Mouse (Mus musculus): ENCODE results near the gene S100a5. TPM values are rescaled to one million over a fixed set of nuclear protein-coding genes. Genes with fewer than 3 reads are reported as not detected.

Gene S100a5
- total RNA-seq (2021), result not detected
- not detected in 2 replicates for polyA plus RNA-seq (2012; rRNA removed)
- long read RNA-seq, result 0 reads

GRCm38 (mm10) chr3:90608223-90608622, at the start of gene S100a5:
Gene S100a5 (plus strand): TSS chr3:90608523.
- H3K79me2 ChIP-seq (replicated peaks; ENCODE audit: control insufficient read depth, insufficient read depth, low read length), result no peaks in the 10 kb centered on the region
- no peaks in the 10 kb centered on the region for H3K27me3 ChIP-seq (ENCODE audit: control insufficient read depth, insufficient read depth, low read length)
- intact Hi-C loops (cut with DNase I), result no loop called here
- H3K4me3 ChIP-seq, result no peak within 1 kb of the TSS
- 62% methylated on average over 3 of the region's 3 CpGs for WGBS
- H3K36me3 ChIP-seq (ENCODE audit: control insufficient read depth, insufficient read depth, low read length), result no peaks in the 10 kb centered on the region
- no peak within 1 kb of the TSS for H3K9ac ChIP-seq (ENCODE audit: low read depth, low read length)
- no peak within 1 kb of the TSS for H3K27ac ChIP-seq
- no peak for DNase-seq
- H3K4me1 ChIP-seq (ENCODE audit: control insufficient read depth, insufficient read depth, low read length), result peaks cover 13% of the 10 kb centered on the region
- no peak for TF ChIP-seq EP300 (IDR thresholded peaks at IDR 0.05; ENCODE audit: insufficient read depth, low read depth, low read length)
- no peak for TF ChIP-seq POLR2A (IDR thresholded peaks at IDR 0.05; ENCODE audit: insufficient read depth, low read depth, low read length)
- TF ChIP-seq CTCF (IDR thresholded peaks at IDR 0.05), result no peak

- no peak within 1 kb of the TSS for H3K27ac ChIP-seq
- 83% methylated on average over 6 of the region's 6 CpGs for WGBS
- TF ChIP-seq POLR2A (IDR thresholded peaks at IDR 0.05; ENCODE audit: insufficient read depth, low read depth, low read length), result no peak
- TF ChIP-seq EP300 (IDR thresholded peaks at IDR 0.05; ENCODE audit: insufficient read depth, low read depth, low read length), result no peak
- TF ChIP-seq CTCF (IDR thresholded peaks at IDR 0.05), result no peak
- no peak for DNase-seq
- H3K4me3 ChIP-seq, result no peak within 1 kb of the TSS
- no peak within 1 kb of the TSS for H3K9ac ChIP-seq (ENCODE audit: low read depth, low read length)
- no peaks in the 10 kb centered on the region for H3K27me3 ChIP-seq (ENCODE audit: control insufficient read depth, insufficient read depth, low read length)
- no peaks in the 10 kb centered on the region for H3K79me2 ChIP-seq (replicated peaks; ENCODE audit: control insufficient read depth, insufficient read depth, low read length)
- intact Hi-C loops (cut with DNase I), result no loop called here
- H3K4me1 ChIP-seq (ENCODE audit: control insufficient read depth, insufficient read depth, low read length), result no peaks in the 10 kb centered on the region; the same call in 1 of the 2 replicates
- H3K36me3 ChIP-seq (ENCODE audit: control insufficient read depth, insufficient read depth, low read length), result no peaks in the 10 kb centered on the region
Measured at GRCm38 (mm10) chr3:90560008-90560628, 48.2 kb upstream of the S100a5 start, which contains the start of gene S100a3. Gene S100a3 (plus strand): TSS chr3:90560578.

- Histone ChIP-seq H3K27me3 (ENCODE audit: control insufficient read depth, insufficient read depth, low read length) (no peaks in the 10 kb centered on the region), H3K79me2 (replicated peaks; ENCODE audit: control insufficient read depth, insufficient read depth, low read length) (no peaks in the 10 kb centered on the region), H3K4me3 (no peak overlapping the region), H3K4me1 (ENCODE audit: control insufficient read depth, insufficient read depth, low read length) (peaks cover 4% of the 10 kb centered on the region), H3K36me3 (ENCODE audit: control insufficient read depth, insufficient read depth, low read length) (no peaks in the 10 kb centered on the region), H3K27ac (peak overlapping the region; percentile 6; the same call in 1 of the 2 replicates), H3K9ac (ENCODE audit: low read depth, low read length) (no peak overlapping the region)
- WGBS, result 51% methylated on average over 5 of the region's 5 CpGs
- TF ChIP-seq POLR2A (IDR thresholded peaks at IDR 0.05; ENCODE audit: insufficient read depth, low read depth, low read length) (no peak), CTCF (IDR thresholded peaks at IDR 0.05) (no peak), EP300 (IDR thresholded peaks at IDR 0.05; ENCODE audit: insufficient read depth, low read depth, low read length) (no peak)
- peak; percentile 50 to 67 for DNase-seq
- intact Hi-C loops (cut with DNase I), result no loop called here
Measured at GRCm38 (mm10) chr3:90574691-90575090, 33.6 kb upstream of the S100a5 start.

- no peak for DNase-seq
- intact Hi-C loops (cut with DNase I), result no loop called here
- TF ChIP-seq CTCF (IDR thresholded peaks at IDR 0.05), result no peak
- TF ChIP-seq EP300 (IDR thresholded peaks at IDR 0.05; ENCODE audit: insufficient read depth, low read depth, low read length), result no peak
- no peak for TF ChIP-seq POLR2A (IDR thresholded peaks at IDR 0.05; ENCODE audit: insufficient read depth, low read depth, low read length)
Measured at GRCm38 (mm10) chr3:90575320-90575719, 33.0 kb upstream of the S100a5 start.

GRCm38 (mm10) chr3:90576351-90577001, 31.8 kb upstream of the S100a5 start:
- H3K4me1 ChIP-seq (ENCODE audit: control insufficient read depth, insufficient read depth, low read length), result peaks cover 4% of the 10 kb centered on the region
- no peaks in the 10 kb centered on the region for H3K27me3 ChIP-seq (ENCODE audit: control insufficient read depth, insufficient read depth, low read length)
- no peak overlapping the region for H3K4me3 ChIP-seq
- no peaks in the 10 kb centered on the region for H3K36me3 ChIP-seq (ENCODE audit: control insufficient read depth, insufficient read depth, low read length)
- DNase-seq, result no peak
- no peaks in the 10 kb centered on the region for H3K79me2 ChIP-seq (replicated peaks; ENCODE audit: control insufficient read depth, insufficient read depth, low read length)
- H3K9ac ChIP-seq (ENCODE audit: low read depth, low read length), result no peak overlapping the region
- H3K27ac ChIP-seq, result no peak overlapping the region
- intact Hi-C loops (cut with DNase I), result no loop called here
- no peak for TF ChIP-seq POLR2A (IDR thresholded peaks at IDR 0.05; ENCODE audit: insufficient read depth, low read depth, low read length)
- no peak for TF ChIP-seq EP300 (IDR thresholded peaks at IDR 0.05; ENCODE audit: insufficient read depth, low read depth, low read length)
- WGBS, result 62% methylated on average over 10 of the region's 10 CpGs

More at GRCm38 (mm10) chr3:90575320-90575719, 33.0 kb upstream of the S100a5 start:
- no peak overlapping the region for H3K9ac ChIP-seq (ENCODE audit: low read depth, low read length)
- H3K36me3 ChIP-seq (ENCODE audit: control insufficient read depth, insufficient read depth, low read length), result no peaks in the 10 kb centered on the region
- no peaks in the 10 kb centered on the region for H3K27me3 ChIP-seq (ENCODE audit: control insufficient read depth, insufficient read depth, low read length)
- WGBS, result 75% methylated on average over 3 of the region's 3 CpGs
- no peak overlapping the region for H3K27ac ChIP-seq
- H3K4me1 ChIP-seq (ENCODE audit: control insufficient read depth, insufficient read depth, low read length), result peaks cover 4% of the 10 kb centered on the region
- H3K79me2 ChIP-seq (replicated peaks; ENCODE audit: control insufficient read depth, insufficient read depth, low read length), result no peaks in the 10 kb centered on the region
- no peak overlapping the region for H3K4me3 ChIP-seq

- no peaks in the 10 kb centered on the region for H3K36me3 ChIP-seq (ENCODE audit: control insufficient read depth, insufficient read depth, low read length)
- intact Hi-C loops (cut with DNase I), result no loop called here
- no peaks in the 10 kb centered on the region for H3K79me2 ChIP-seq (replicated peaks; ENCODE audit: control insufficient read depth, insufficient read depth, low read length)
- WGBS, result 60% methylated on average over 7 of the region's 7 CpGs
- TF ChIP-seq EP300 (IDR thresholded peaks at IDR 0.05; ENCODE audit: insufficient read depth, low read depth, low read length) (no peak), CTCF (IDR thresholded peaks at IDR 0.05) (no peak), POLR2A (IDR thresholded peaks at IDR 0.05; ENCODE audit: insufficient read depth, low read depth, low read length) (no peak)
- H3K4me1 ChIP-seq (ENCODE audit: control insufficient read depth, insufficient read depth, low read length), result peaks cover 6% of the 10 kb centered on the region
- no peak overlapping the region for H3K27ac ChIP-seq
- DNase-seq, result no peak
- no peak overlapping the region for H3K4me3 ChIP-seq
- H3K9ac ChIP-seq (ENCODE audit: low read depth, low read length), result no peak overlapping the region
- H3K27me3 ChIP-seq (ENCODE audit: control insufficient read depth, insufficient read depth, low read length), result no peaks in the 10 kb centered on the region
Measured at GRCm38 (mm10) chr3:90579433-90579832, 28.9 kb upstream of the S100a5 start.
